Mouse (Mus musculus): ENCODE data around the gene Myh3.

Myh3 gene

GRCm38 (mm10) chr11:67144559-67145265, 66.6 kb downstream of the Myh3 start:
- in situ Hi-C loops (cut with MboI) = no loop called here

- in situ Hi-C loops (cut with MboI) = no loop called here
These were observed 67.6 kb downstream of the Myh3 start for GRCm38 (mm10) chr11:67145482-67146408.

- in situ Hi-C loops (cut with MboI) = no loop called here
These were observed 68.5 kb downstream of the Myh3 start for GRCm38 (mm10) chr11:67146409-67147282.

GRCm38 (mm10) chr11:67147283-67147921, 69.3 kb downstream of the Myh3 start:
- in situ Hi-C loops (cut with MboI) = no loop called here

- in situ Hi-C loops (cut with MboI) = no loop called here
These were observed 70.3 kb downstream of the Myh3 start for GRCm38 (mm10) chr11:67148286-67149012.

GRCm38 (mm10) chr11:67150237-67150636, 72.1 kb downstream of the Myh3 start:
- in situ Hi-C loops (cut with MboI) = no loop called here

- in situ Hi-C loops (cut with MboI) = no loop called here
These were observed 73.1 kb downstream of the Myh3 start for GRCm38 (mm10) chr11:67151159-67151558.
